Mouse (Mus musculus): ENCODE data around the gene Pprc1.
A peak's percentile ranks its signal among the peaks of the same experiment; 100 is the strongest.

Gene Pprc1

GRCm38 (mm10) chr19:46044271-46044992, at the start of gene Pprc1:
Gene Pprc1, plus strand, starts transcription at chr19:46044886.
- DNase-seq (ENCODE audit: low spot score in 2 of 2) = peak in 1 of 2 experiments; percentile 35

GRCm38 (mm10) chr19:45997365-45997764, 47.3 kb upstream of the Pprc1 start:
- no peak for DNase-seq (ENCODE audit: low spot score in 2 of 2)

- DNase-seq (ENCODE audit: low spot score in 2 of 2) = peak; percentile 89 to 90
Observed at GRCm38 (mm10) chr19:45997785-45998693, 46.6 kb upstream of the Pprc1 start, which contains the start of gene Armh3. Gene Armh3, minus strand, starts transcription at chr19:45998488.

GRCm38 (mm10) chr19:45998694-45999217, 45.9 kb upstream of the Pprc1 start:
- DNase-seq (ENCODE audit: low spot score in 2 of 2) = no peak

GRCm38 (mm10) chr19:45999378-45999777, 45.3 kb upstream of the Pprc1 start:
- no peak for DNase-seq (ENCODE audit: low spot score in 2 of 2)

- DNase-seq (ENCODE audit: low spot score in 2 of 2) = no peak
Observed at GRCm38 (mm10) chr19:46002279-46002678, 42.4 kb upstream of the Pprc1 start.

- peak; percentile 86 to 88 for DNase-seq (ENCODE audit: low spot score in 2 of 2)
Observed at GRCm38 (mm10) chr19:46003371-46004226, 41.1 kb upstream of the Pprc1 start, which contains the start of gene Hps6. Gene Hps6, plus strand, starts transcription at chr19:46003508.

GRCm38 (mm10) chr19:46004814-46005466, 39.7 kb upstream of the Pprc1 start:
- DNase-seq (ENCODE audit: low spot score in 2 of 2) = no peak

GRCm38 (mm10) chr19:46005680-46006079, 39.0 kb upstream of the Pprc1 start:
- no peak for DNase-seq (ENCODE audit: low spot score in 2 of 2)

- DNase-seq (ENCODE audit: low spot score in 2 of 2) = peak; percentile 81
Observed at GRCm38 (mm10) chr19:46014572-46015178, 30.0 kb upstream of the Pprc1 start.

GRCm38 (mm10) chr19:46016023-46016422, 28.7 kb upstream of the Pprc1 start:
- no peak for DNase-seq (ENCODE audit: low spot score in 2 of 2)

- peak in 1 of 2 experiments; percentile 52 for DNase-seq (ENCODE audit: low spot score in 2 of 2)
Observed at GRCm38 (mm10) chr19:46024959-46025358, 19.7 kb upstream of the Pprc1 start.

- no peak for DNase-seq (ENCODE audit: low spot score in 2 of 2)
Observed at GRCm38 (mm10) chr19:46026567-46026966, 18.1 kb upstream of the Pprc1 start.

GRCm38 (mm10) chr19:46028747-46029320, 15.9 kb upstream of the Pprc1 start:
- DNase-seq (ENCODE audit: low spot score in 2 of 2) = no peak

- no peak for DNase-seq (ENCODE audit: low spot score in 2 of 2)
Observed at GRCm38 (mm10) chr19:46029652-46030051, 15.0 kb upstream of the Pprc1 start.

GRCm38 (mm10) chr19:46030196-46030983, 14.3 kb upstream of the Pprc1 start:
- DNase-seq (ENCODE audit: low spot score in 2 of 2) = no peak

- DNase-seq (ENCODE audit: low spot score in 2 of 2) = no peak
Observed at GRCm38 (mm10) chr19:46031689-46032432, 12.8 kb upstream of the Pprc1 start.

GRCm38 (mm10) chr19:46032731-46033510, 11.8 kb upstream of the Pprc1 start:
- DNase-seq (ENCODE audit: low spot score in 2 of 2) = no peak
